Mouse (Mus musculus): ENCODE measurements around the gene Apol7b. TPM values are rescaled to one million over a fixed set of nuclear protein-coding genes. Genes with fewer than 3 reads are reported as not detected.

The Apol7b gene
- polyA plus RNA-seq, 1 experiment from 2014 or later = not detected

DNA sequence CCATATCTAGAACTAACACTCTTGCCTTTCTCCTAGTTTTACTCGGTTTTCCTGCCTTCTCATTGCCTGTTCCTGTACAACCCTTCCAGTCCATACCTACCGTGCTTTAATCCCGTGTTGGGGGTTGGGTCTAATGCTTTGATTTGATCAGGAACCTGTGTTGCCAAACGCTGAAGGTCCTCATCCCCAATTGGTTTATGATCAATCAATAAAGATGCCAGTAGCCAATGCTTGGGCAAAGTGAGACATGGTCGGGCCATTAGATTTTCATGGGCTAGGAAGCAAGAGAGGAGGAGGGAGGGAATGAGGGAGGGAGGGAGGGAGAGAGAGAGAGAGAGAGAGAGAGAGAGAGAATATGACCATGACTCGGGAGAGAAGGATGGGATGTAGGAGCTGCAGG is 65.8 kb downstream of the Apol7b start:
- Histone ChIP-seq H3K27me3 (no peaks in the 10 kb centered on the region), H3K4me3 (no peak overlapping the region), H3K4me1 (no peaks in the 10 kb centered on the region), H3K27ac (no peak overlapping the region), H3K9ac (no peak overlapping the region), H3K4me2 (no peak overlapping the region), H3K9me3 (no peaks in the 10 kb centered on the region), H3K36me3 (no peaks in the 10 kb centered on the region)
- WGBS = 68% methylated on average over 6 of the region's 6 CpGs
- no peak for ATAC-seq (ENCODE audit: borderline replicate concordance, extremely low read depth, low FRiP score, low TSS enrichment)

DNA sequence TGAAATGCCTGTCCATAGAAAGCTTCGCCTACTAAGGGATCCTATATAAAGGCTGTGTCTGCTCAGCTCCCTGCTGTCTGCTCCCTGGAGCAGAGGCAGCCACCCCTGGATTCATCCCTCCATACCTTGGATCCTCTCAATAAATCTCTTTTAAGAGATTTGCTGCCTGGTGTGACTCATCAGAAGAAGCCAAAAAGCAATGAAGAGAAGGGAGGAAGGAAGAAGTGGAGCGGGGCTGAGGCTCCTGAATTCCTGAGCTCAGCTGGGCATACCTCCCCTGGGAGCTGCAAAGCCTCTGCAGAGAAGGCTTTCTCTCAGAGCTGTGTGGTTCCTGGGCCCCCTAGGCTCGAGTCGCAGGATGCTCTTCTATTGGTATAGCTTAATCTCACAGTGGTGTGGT is 67.4 kb downstream of the Apol7b start:
- Histone ChIP-seq H3K36me3 (no peaks in the 10 kb centered on the region), H3K9me3 (no peaks in the 10 kb centered on the region), H3K4me2 (no peak overlapping the region), H3K9ac (no peak overlapping the region), H3K4me1 (no peaks in the 10 kb centered on the region), H3K27me3 (no peaks in the 10 kb centered on the region), H3K27ac (no peak overlapping the region), H3K4me3 (no peak overlapping the region)
- 43% methylated on average over 4 of the region's 4 CpGs for WGBS
- ATAC-seq (ENCODE audit: borderline replicate concordance, extremely low read depth, low FRiP score, low TSS enrichment) = no peak

DNA sequence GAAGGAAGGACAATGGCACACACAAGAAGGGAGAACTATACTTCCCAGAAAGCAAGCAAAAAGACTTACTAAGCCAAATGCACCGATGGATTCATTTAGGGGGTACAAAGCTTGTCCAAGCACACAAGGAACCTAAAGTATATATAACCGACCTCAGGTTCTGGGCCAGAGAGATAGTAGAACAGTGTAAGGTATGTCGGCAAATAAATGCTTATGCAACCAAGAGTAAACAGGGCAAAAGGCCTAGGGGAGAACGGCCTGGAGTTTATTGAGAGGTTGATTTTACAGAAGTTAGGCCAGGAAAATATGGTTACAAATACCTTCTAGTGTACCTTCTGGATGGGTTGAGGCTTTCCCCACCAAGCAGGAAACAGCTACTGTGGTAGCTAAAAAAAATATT is 69.9 kb downstream of the Apol7b start:
- Histone ChIP-seq H3K27me3 (no peaks in the 10 kb centered on the region), H3K27ac (no peak overlapping the region), H3K9ac (no peak overlapping the region), H3K4me3 (no peak overlapping the region), H3K4me1 (no peaks in the 10 kb centered on the region), H3K4me2 (no peak overlapping the region), H3K9me3 (no peaks in the 10 kb centered on the region), H3K36me3 (no peaks in the 10 kb centered on the region)
- ATAC-seq (ENCODE audit: borderline replicate concordance, extremely low read depth, low FRiP score, low TSS enrichment) = no peak
- 86% methylated on average over 4 of the region's 4 CpGs for WGBS

DNA sequence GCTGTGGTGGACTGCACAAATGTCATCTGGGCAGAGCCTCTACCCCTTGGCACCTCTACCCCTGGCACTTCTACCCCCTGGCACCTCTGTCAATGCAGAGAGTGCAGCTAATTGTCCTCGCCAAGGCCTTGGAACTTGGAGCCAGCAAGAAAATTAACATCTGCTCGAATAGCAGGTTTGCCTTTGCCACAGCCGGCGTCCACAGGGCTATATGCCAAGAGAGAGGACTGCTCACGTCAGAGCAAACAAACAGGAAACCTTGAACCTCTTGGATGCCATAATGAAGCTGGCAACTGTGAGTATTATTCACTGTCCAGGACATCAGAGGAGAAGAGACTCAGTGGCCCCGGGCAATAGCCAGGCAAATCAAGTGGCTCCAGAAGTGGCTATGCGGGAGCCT is 70.4 kb downstream of the Apol7b start:
- H3K4me2 ChIP-seq = no peak overlapping the region
- WGBS = 71% methylated on average over 7 of the region's 7 CpGs
- H3K9me3 ChIP-seq = no peaks in the 10 kb centered on the region
- no peak overlapping the region for H3K27ac ChIP-seq
- H3K27me3 ChIP-seq = no peaks in the 10 kb centered on the region
- no peak overlapping the region for H3K9ac ChIP-seq
- no peak overlapping the region for H3K4me3 ChIP-seq
- no peaks in the 10 kb centered on the region for H3K36me3 ChIP-seq
- no peaks in the 10 kb centered on the region for H3K4me1 ChIP-seq
- no peak for ATAC-seq (ENCODE audit: borderline replicate concordance, extremely low read depth, low FRiP score, low TSS enrichment)

Other genes starting within 250 kb of the Apol7b start
- gene Rbfox2, start 140.5 kb downstream of the Apol7b start, polyA plus RNA-seq (2015; fragmentation: Nextera tagmentation; extraction: Ambion mirVana) = 41.8 and 43.3 TPM in 2 replicates
- 0.09 TPM in 1 of 2 replicates, not detected in the other for gene Apol7a, start 48.4 kb downstream of the Apol7b start, polyA plus RNA-seq (2015; fragmentation: Nextera tagmentation; extraction: Ambion mirVana)
- gene Apol9a, start 36.4 kb downstream of the Apol7b start, polyA plus RNA-seq (2015; fragmentation: Nextera tagmentation; extraction: Ambion mirVana) = 0.30 TPM in 1 of 2 replicates, not detected in the other
- not detected in 2 replicates for gene Apol10a, start 29.6 kb upstream of the Apol7b start, polyA plus RNA-seq (2015; fragmentation: Nextera tagmentation; extraction: Ambion mirVana)
- not detected in 2 replicates for gene Apol11a, start 60.8 kb upstream of the Apol7b start, polyA plus RNA-seq (2015; fragmentation: Nextera tagmentation; extraction: Ambion mirVana)
- gene Apol7c, start 85.8 kb upstream of the Apol7b start, polyA plus RNA-seq (2015; fragmentation: Nextera tagmentation; extraction: Ambion mirVana) = 0.16 TPM in 1 of 2 replicates, not detected in the other
- gene 1700025B11Rik, start 114.4 kb upstream of the Apol7b start, polyA plus RNA-seq (2015; fragmentation: Nextera tagmentation; extraction: Ambion mirVana) = not detected in 2 replicates
- gene Apol10b, start 148.6 kb upstream of the Apol7b start, polyA plus RNA-seq (2015; fragmentation: Nextera tagmentation; extraction: Ambion mirVana) = 0.06 and 0.11 TPM in 2 replicates
- gene Gm36245, start 151.8 kb upstream of the Apol7b start, polyA plus RNA-seq (2015; fragmentation: Nextera tagmentation; extraction: Ambion mirVana) = not detected in 2 replicates
- 0.19 and 0.25 TPM in 2 replicates for gene Apol11b, start 195.8 kb upstream of the Apol7b start, polyA plus RNA-seq (2015; fragmentation: Nextera tagmentation; extraction: Ambion mirVana)

Measured in lung, embryonic 15.5 days (tissue).